Mouse (Mus musculus) thymus, adult 2 months (tissue): ENCODE measurements at regions not wholly inside any gene's neighbourhood (a gene's known extent, or its start where the extent isn't known, plus 50 kb on each side); places are given as distances from the start of the nearest gene placed in this dataset.

ENCODE experiments used
- CTCF ChIP-seq: fragments of 200-500 bp; IDR thresholded peaks from 2 replicates; pipeline ENCODE4 v1.5.1; 2012; ENCODE audit warnings: mild to moderate bottlenecking, control low read depth, low read length, moderate library complexity, borderline replicate concordance; ENCODE audit not compliant: control insufficient read depth, poor library complexity, insufficient read depth; ENCODE audit errors: extremely low read depth
- POLR2A ChIP-seq: fragments of 200-500 bp; IDR thresholded peaks from 2 replicates; pipeline ENCODE4 v1.6.1; 2012; ENCODE audit warnings: mild to moderate bottlenecking, low read length, control low read depth, moderate library complexity; ENCODE audit not compliant: control insufficient read depth, poor library complexity, insufficient read depth; ENCODE audit errors: extremely low read depth

GRCm38 (mm10) chr12:92246790-92247451 lies 398.0 kb upstream of the Sel1l start:
- TF ChIP-seq CTCF (no peak), POLR2A (no peak)
